Mouse (Mus musculus) small intestine, adult 2 months (tissue): ENCODE measurements at regions not wholly inside any gene's neighbourhood (a gene's known extent, or its start where the extent isn't known, plus 50 kb on each side); places are given as distances from the start of the nearest gene placed in this dataset.

Experiments used
- CTCF ChIP-seq: fragments of 200-500 bp; IDR thresholded peaks from 2 replicates; pipeline ENCODE4 v1.5.1; 2012; ENCODE audit warnings: low read depth, mild to moderate bottlenecking, control low read depth, inconsistent platforms, low read length, moderate library complexity, mixed read lengths; ENCODE audit not compliant: insufficient replicate concordance, insufficient read length; ENCODE audit errors: extremely low read depth
- POLR2A ChIP-seq: fragments of 200-500 bp; IDR thresholded peaks from 2 replicates; pipeline ENCODE4 v1.6.1; 2012; ENCODE audit warnings: low read depth, mild to moderate bottlenecking, control low read depth, inconsistent platforms, low read length, moderate library complexity

GRCm38 (mm10) chr9:74531986-74532385 is 329.7 kb upstream of the Onecut1 start:
- TF ChIP-seq POLR2A = no peak
- TF ChIP-seq CTCF = no peak
